Mouse (Mus musculus) bone marrow, adult 2 months (tissue): ENCODE results near the gene Unc5c. TPM values are rescaled to one million over a fixed set of nuclear protein-coding genes. Genes with fewer than 3 reads are reported as not detected.

ENCODE experiments used
- H3K27ac ChIP-seq: fragments of 200-500 bp; 2 replicates; pipeline ENCODE4 v1.5.1; 2012; ENCODE audit warnings: low read depth, mild to moderate bottlenecking, control low read depth, inconsistent platforms, low read length; ENCODE audit not compliant: control insufficient read depth, poor library complexity, insufficient read depth
- H3K4me1 ChIP-seq: fragments of 200-500 bp; 2 replicates; pipeline ENCODE4 v1.6.1; 2011; ENCODE audit warnings: low read length; ENCODE audit not compliant: control insufficient read depth, insufficient read depth
- H3K4me3 ChIP-seq: fragments of 200-500 bp; replicated peaks from 2 replicates; pipeline ENCODE3; 2011; ENCODE audit warnings: mild to moderate bottlenecking, low read depth, low read length, control low read depth; ENCODE audit not compliant: control insufficient read depth
- CTCF ChIP-seq: fragments of 200-500 bp; IDR thresholded peaks from 2 replicates; pipeline ENCODE4 v1.5.1; 2011; ENCODE audit warnings: low read length, control low read depth; ENCODE audit not compliant: control insufficient read depth, insufficient read depth
- POLR2A ChIP-seq: fragments of 200-500 bp; IDR thresholded peaks from 2 replicates; pipeline ENCODE4 v1.6.1; 2011; ENCODE audit warnings: low read depth, mild to moderate bottlenecking, control low read depth, low read length, borderline replicate concordance; ENCODE audit not compliant: control insufficient read depth
- WGBS: fragments of 180-500 bp; shearing (Covaris S2); methylation state at CpG from one replicate; pipeline ENCODE4 v1.1.7; 2018; 5-methylcytosine and 5-hydroxymethylcytosine counted together
- polyA plus RNA-seq: library from polyadenylated mRNA; stranded (reverse); fragments of >200 nt; gene quantifications from 2 replicates; pipeline ENCODE4 v1.2.4, GENCODE M21; 2011; ENCODE audit warnings: low replicate concordance; ENCODE audit not compliant: missing spikeins, insufficient read depth, insufficient read length

Gene Unc5c
- polyA plus RNA-seq, 1 experiment: 1.4 TPM

GRCm38 (mm10) chr3:141660065-141661062 is 195.3 kb downstream of the Unc5c start:
- Histone ChIP-seq H3K4me3 (no peak overlapping the region), H3K27ac (no peak overlapping the region), H3K4me1 (no peaks in the 10 kb centered on the region)
- 53% methylated on average over 15 of the region's 15 CpGs for WGBS
- TF ChIP-seq POLR2A: no peak
- no peak for TF ChIP-seq CTCF

GRCm38 (mm10) chr3:141689113-141689512 is 224.1 kb downstream of the Unc5c start:
- Histone ChIP-seq H3K4me1 (peaks cover 4% of the 10 kb centered on the region), H3K27ac (no peak overlapping the region), H3K4me3 (no peak overlapping the region)
- no peak for TF ChIP-seq POLR2A
- TF ChIP-seq CTCF: no peak
- 70% methylated on average over 2 of the region's 2 CpGs for WGBS

- no peak overlapping the region for H3K27ac ChIP-seq
- H3K4me3 ChIP-seq: no peak overlapping the region
- 3% methylated on average over 1 of the region's 1 CpGs for WGBS
- H3K4me1 ChIP-seq: peaks cover 4% of the 10 kb centered on the region
- TF ChIP-seq CTCF (no peak), POLR2A (no peak)
These were observed 225.7 kb downstream of the Unc5c start for GRCm38 (mm10) chr3:141690676-141691075.

GRCm38 (mm10) chr3:141691418-141691817 is 226.4 kb downstream of the Unc5c start:
- H3K4me3 ChIP-seq: no peak overlapping the region
- whole genome bisulfite sequencing: 2% methylated on average over 3 of the region's 3 CpGs
- peaks cover 4% of the 10 kb centered on the region for H3K4me1 ChIP-seq
- no peak for TF ChIP-seq POLR2A
- TF ChIP-seq CTCF: no peak
- no peak overlapping the region for H3K27ac ChIP-seq

- no peak for TF ChIP-seq POLR2A
- TF ChIP-seq CTCF: no peak
- Histone ChIP-seq H3K4me3 (no peak overlapping the region), H3K4me1 (peaks cover 4% of the 10 kb centered on the region), H3K27ac (no peak overlapping the region)
- WGBS: 74% methylated on average over 3 of the region's 3 CpGs
These were observed 226.8 kb downstream of the Unc5c start for GRCm38 (mm10) chr3:141691846-141692245.

GRCm38 (mm10) chr3:141699177-141699576 is 234.2 kb downstream of the Unc5c start:
- Histone ChIP-seq H3K4me1 (no peaks in the 10 kb centered on the region), H3K4me3 (no peak overlapping the region), H3K27ac (no peak overlapping the region)
- TF ChIP-seq POLR2A: no peak
- TF ChIP-seq CTCF: no peak

- 70% methylated on average over 3 of the region's 3 CpGs for whole genome bisulfite sequencing
- TF ChIP-seq CTCF (no peak), POLR2A (no peak)
- no peak overlapping the region for H3K27ac ChIP-seq
- H3K4me3 ChIP-seq: no peak overlapping the region
- H3K4me1 ChIP-seq: no peaks in the 10 kb centered on the region
These were observed 236.4 kb downstream of the Unc5c start for GRCm38 (mm10) chr3:141701381-141701909.

- no peak overlapping the region for H3K27ac ChIP-seq
- no peaks in the 10 kb centered on the region for H3K4me1 ChIP-seq
- no peak overlapping the region for H3K4me3 ChIP-seq
- WGBS: 21% methylated on average over 4 of the region's 4 CpGs
- no peak for TF ChIP-seq POLR2A
- no peak for TF ChIP-seq CTCF
These were observed 246.6 kb downstream of the Unc5c start for GRCm38 (mm10) chr3:141711601-141712000.

GRCm38 (mm10) chr3:141716371-141716770 is 251.4 kb downstream of the Unc5c start:
- 76% methylated on average over 4 of the region's 4 CpGs for WGBS
- TF ChIP-seq CTCF (no peak), POLR2A (no peak)
- no peak overlapping the region for H3K27ac ChIP-seq
- no peaks in the 10 kb centered on the region for H3K4me1 ChIP-seq
- H3K4me3 ChIP-seq: no peak overlapping the region
